Mouse (Mus musculus) erythroblast, embryonic 14.5 days (primary cell): ENCODE measurements at regions not wholly inside any gene's neighbourhood (a gene's known extent, or its start where the extent isn't known, plus 50 kb on each side); places are given as distances from the start of the nearest gene placed in this dataset.

Experiments
- H3K27me3 ChIP-seq: 2 replicates; pipeline ENCODE4 v1.6.1; 2012; ENCODE audit warnings: inconsistent platforms; ENCODE audit not compliant: control insufficient read depth
- H3K36me3 ChIP-seq: 2 replicates; pipeline ENCODE4 v1.6.1; 2012; ENCODE audit warnings: mild to moderate bottlenecking, inconsistent platforms; ENCODE audit not compliant: control insufficient read depth
- H3K4me1 ChIP-seq: 2 replicates; pipeline ENCODE4 v1.6.1; 2012; ENCODE audit warnings: inconsistent platforms; ENCODE audit not compliant: control insufficient read depth
- H3K4me3 ChIP-seq: replicated peaks from 2 replicates; pipeline ENCODE3; 2012; ENCODE audit warnings: moderate library complexity, mild to moderate bottlenecking, inconsistent platforms
- H3K9me3 ChIP-seq: 2 replicates; pipeline ENCODE4 v1.6.1; 2012; ENCODE audit warnings: low read length, inconsistent platforms, mixed read lengths; ENCODE audit not compliant: control insufficient read depth
- GATA1 ChIP-seq: IDR thresholded peaks from 2 replicates; pipeline ENCODE4 v1.6.1; 2012; ENCODE audit warnings: low read length, inconsistent platforms, mixed read lengths
- TAL1 ChIP-seq: IDR thresholded peaks from 3 replicates; pipeline ENCODE4 v1.6.1; 2012; ENCODE audit warnings: low read length, inconsistent platforms, mixed read lengths

DNA sequence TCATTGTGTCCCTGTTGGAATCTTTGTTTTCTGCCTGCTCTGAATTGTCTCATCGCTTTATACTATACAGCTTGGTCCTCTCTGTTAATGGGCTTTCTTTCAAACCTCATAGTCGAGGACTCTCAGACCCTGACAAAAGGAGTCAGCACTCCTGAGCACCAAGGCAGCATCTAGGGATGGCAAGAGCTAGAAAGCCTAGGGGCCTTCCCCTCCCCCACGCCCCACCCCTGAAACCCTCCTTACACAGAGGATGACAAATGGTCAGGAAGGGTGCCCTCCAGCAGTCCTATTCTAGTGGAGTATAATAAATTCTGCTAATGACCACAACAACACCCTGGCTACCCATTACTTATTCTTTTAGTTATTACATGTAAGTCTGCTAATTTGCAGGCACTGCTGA, 74.4 kb downstream of the Tbx19 start:
- Histone ChIP-seq H3K4me3 (no peak overlapping the region), H3K36me3 (no peaks in the 10 kb centered on the region), H3K27me3 (peaks cover 3% of the 10 kb centered on the region; the same call in 1 of the 2 replicates), H3K9me3 (no peaks in the 10 kb centered on the region; the same call in 1 of the 2 replicates), H3K4me1 (no peaks in the 10 kb centered on the region)
- no peak for TF ChIP-seq TAL1
- no peak for TF ChIP-seq GATA1

GRCm38 (mm10) chr1:165084753-165085152, 75.8 kb downstream of the Tbx19 start:
- Histone ChIP-seq H3K27me3 (no peaks in the 10 kb centered on the region), H3K4me3 (no peak overlapping the region)

DNA sequence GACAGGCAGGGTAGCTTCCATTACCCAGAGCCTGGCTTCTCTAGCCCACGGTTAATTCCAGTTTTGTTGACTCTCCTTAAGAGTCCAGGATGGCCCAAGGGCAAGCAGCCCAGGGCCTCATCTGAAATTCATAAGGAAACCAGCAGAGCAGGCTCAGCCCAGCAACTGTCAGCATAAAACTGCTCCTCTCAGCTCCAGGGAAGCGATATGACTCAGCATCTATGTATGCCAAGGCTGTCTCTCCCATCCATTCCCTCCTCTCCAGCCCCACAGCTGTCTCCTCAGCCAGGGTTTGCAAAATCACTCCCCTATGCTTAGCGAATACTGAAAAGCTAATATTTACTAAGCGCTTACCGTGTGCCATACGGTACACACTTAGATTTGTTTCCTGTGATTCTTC, 76.4 kb downstream of the Tbx19 start:
- TF ChIP-seq GATA1: no peak
- Histone ChIP-seq H3K4me3 (no peak overlapping the region), H3K27me3 (no peaks in the 10 kb centered on the region), H3K9me3 (no peaks in the 10 kb centered on the region; the same call in 1 of the 2 replicates), H3K36me3 (no peaks in the 10 kb centered on the region), H3K4me1 (no peaks in the 10 kb centered on the region)

More at GRCm38 (mm10) chr1:165084753-165085152, 75.8 kb downstream of the Tbx19 start:
- TF ChIP-seq GATA1 (no peak), TAL1 (no peak)
- Histone ChIP-seq H3K9me3 (no peaks in the 10 kb centered on the region; the same call in 1 of the 2 replicates), H3K4me1 (no peaks in the 10 kb centered on the region), H3K36me3 (no peaks in the 10 kb centered on the region)

DNA sequence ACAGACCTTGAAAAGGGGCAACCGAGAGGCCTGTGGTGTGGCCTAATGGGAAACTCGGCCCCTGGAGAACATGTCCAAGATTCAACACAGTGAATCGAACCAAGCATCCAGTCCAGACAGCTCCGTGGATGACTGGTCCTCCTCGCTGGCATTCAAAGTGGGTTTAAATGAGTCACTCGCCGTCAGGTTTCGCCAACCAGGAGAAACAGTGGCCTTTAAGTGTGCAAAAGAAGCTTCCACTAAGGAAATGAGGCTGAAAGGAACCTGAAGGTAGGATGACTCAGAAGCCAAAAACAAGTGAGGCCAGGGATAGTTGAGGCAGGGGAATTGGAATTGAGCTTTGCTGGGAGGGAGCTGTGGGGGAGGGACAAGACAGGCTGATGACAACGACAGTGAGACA, 80.2 kb downstream of the Tbx19 start:
- no peaks in the 10 kb centered on the region for H3K9me3 ChIP-seq
- H3K4me1 ChIP-seq: no peaks in the 10 kb centered on the region
- H3K27me3 ChIP-seq: no peaks in the 10 kb centered on the region
- no peak overlapping the region for H3K4me3 ChIP-seq
- TF ChIP-seq GATA1: no peak
- TF ChIP-seq TAL1: no peak
- H3K36me3 ChIP-seq: no peaks in the 10 kb centered on the region

DNA sequence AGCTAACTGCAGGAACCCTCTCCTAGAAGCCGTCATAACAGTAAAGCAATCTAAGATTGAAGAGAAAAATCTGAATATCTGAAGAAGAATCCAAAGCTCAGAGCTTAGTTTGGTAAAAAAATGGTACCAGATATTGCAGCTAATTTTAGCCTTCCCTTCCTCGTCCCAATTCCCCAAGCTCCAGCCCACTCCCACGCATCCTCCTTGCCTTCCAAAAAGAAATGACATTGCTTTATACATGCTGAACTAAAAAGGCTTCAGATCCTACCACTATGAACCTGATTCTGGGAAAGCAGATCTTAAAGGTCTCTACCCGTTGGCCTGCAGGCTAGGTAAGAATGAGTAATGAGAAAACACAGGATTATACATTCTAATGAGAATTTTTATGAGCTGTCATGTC, 83.3 kb downstream of the Tbx19 start:
- no peaks in the 10 kb centered on the region for H3K4me1 ChIP-seq
- no peak overlapping the region for H3K4me3 ChIP-seq
- H3K36me3 ChIP-seq: no peaks in the 10 kb centered on the region
- no peaks in the 10 kb centered on the region for H3K27me3 ChIP-seq
- TF ChIP-seq TAL1 (no peak), GATA1 (no peak)
- no peaks in the 10 kb centered on the region for H3K9me3 ChIP-seq

GRCm38 (mm10) chr1:165075301-165076082, 85.1 kb downstream of the Tbx19 start:
- Histone ChIP-seq H3K27me3 (no peaks in the 10 kb centered on the region), H3K36me3 (no peaks in the 10 kb centered on the region), H3K4me1 (no peaks in the 10 kb centered on the region), H3K9me3 (no peaks in the 10 kb centered on the region), H3K4me3 (no peak overlapping the region)
- TF ChIP-seq TAL1 (no peak), GATA1 (no peak)

DNA sequence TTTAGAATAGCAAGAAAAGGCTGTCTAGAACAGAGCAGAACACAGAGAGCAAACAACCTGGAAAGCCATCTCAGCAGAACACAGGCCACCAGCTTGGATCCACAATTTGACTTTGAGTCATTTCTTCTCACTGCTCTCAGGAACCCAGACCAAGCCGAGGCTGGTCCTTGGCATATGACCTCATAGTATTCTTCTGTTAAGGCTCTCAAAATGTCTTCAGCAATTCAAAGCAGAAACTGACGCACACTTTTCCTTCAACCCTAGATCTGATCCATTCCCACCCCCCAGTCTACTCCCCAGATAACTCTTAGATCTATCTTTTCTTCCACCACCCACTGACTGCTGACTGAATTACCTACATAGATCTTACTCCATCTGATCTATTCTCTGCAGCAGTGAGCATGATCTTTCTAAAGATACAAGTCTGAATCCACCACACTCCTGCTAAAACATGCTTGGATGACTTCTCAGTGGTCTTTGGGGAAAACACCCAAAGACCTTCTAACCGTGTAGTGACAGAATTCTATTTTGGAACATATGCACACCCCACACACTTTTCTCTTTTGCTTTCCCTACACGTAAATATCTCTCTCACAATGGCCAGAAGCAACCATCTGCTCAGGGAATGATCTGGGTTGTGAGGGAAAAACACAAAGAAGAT, 88.6 kb downstream of the Tbx19 start:
- H3K36me3 ChIP-seq: no peaks in the 10 kb centered on the region
- H3K4me3 ChIP-seq: no peak overlapping the region
- no peaks in the 10 kb centered on the region for H3K27me3 ChIP-seq
- TF ChIP-seq TAL1: no peak
- no peak for TF ChIP-seq GATA1
- H3K4me1 ChIP-seq: no peaks in the 10 kb centered on the region
- no peaks in the 10 kb centered on the region for H3K9me3 ChIP-seq

- H3K4me3 ChIP-seq: no peak overlapping the region
- H3K4me1 ChIP-seq: no peaks in the 10 kb centered on the region
- H3K27me3 ChIP-seq: no peaks in the 10 kb centered on the region
- H3K9me3 ChIP-seq: no peaks in the 10 kb centered on the region
- H3K36me3 ChIP-seq: no peaks in the 10 kb centered on the region
- TF ChIP-seq TAL1: no peak
- TF ChIP-seq GATA1: no peak
Observed at GRCm38 (mm10) chr1:165064981-165065380, 95.6 kb downstream of the Tbx19 start.

DNA sequence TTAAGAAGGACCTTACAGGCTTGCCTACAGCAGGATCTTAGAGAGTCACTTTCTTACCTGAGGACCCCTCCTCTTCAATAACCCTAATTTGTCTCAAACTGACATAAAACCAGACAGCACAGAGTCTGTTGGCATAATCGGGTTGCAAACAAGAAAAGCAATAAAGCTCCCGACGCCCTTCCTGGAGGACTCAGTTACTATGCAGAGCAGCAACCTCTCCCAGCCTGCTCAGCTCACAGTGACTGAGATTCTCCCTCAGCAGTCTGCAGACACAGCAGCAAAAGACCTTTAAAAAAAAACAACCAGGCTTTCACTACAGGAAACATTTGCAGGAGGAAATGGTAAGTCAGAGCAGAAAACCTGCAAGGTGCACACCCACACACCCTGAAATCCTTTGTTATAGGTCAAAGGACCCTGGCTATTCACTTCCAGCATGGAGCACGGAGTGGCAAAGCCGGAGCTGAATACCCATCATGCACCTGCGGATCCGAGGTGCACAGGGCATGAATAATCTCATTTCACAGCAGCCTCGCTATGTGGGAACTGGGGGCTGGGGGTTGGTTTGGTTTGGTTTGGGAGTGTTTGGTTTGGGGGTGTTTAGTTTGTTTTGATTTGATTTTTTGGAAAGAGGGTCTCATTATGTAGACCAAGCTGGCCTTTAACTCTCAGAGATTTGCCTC, 97.6 kb downstream of the Tbx19 start:
- H3K9me3 ChIP-seq: no peaks in the 10 kb centered on the region
- H3K4me3 ChIP-seq: no peak overlapping the region
- no peaks in the 10 kb centered on the region for H3K4me1 ChIP-seq
- no peaks in the 10 kb centered on the region for H3K27me3 ChIP-seq
- no peaks in the 10 kb centered on the region for H3K36me3 ChIP-seq
- no peak for TF ChIP-seq TAL1
